Mouse (Mus musculus): Measurements from ENCODE around the gene Cx3cr1.
A peak's percentile ranks its signal among the peaks of the same experiment; 100 is the strongest.

The Cx3cr1 gene

DNA sequence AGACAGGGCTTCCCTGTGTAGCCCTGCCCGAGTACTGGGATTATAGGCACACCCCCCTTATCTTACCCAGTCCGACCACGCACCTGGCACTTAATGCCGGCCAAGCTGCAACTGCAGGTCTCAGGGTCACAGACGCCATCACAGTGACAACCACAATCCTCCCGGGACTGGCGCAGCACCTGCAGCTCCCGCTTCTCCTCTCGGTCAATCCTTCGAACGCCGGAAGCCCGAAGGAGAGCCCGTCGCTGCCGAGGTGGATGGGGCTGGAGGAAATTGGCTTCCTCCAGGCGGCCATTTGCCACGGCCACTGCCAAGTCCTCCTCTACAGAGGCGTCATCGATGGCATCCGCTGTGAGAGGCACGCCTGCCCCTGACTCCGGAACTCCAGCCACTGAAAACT, 96.4 kb downstream of the Cx3cr1 start:
- DNase-seq: peak in 1 of 2 experiments; percentile 27

DNA sequence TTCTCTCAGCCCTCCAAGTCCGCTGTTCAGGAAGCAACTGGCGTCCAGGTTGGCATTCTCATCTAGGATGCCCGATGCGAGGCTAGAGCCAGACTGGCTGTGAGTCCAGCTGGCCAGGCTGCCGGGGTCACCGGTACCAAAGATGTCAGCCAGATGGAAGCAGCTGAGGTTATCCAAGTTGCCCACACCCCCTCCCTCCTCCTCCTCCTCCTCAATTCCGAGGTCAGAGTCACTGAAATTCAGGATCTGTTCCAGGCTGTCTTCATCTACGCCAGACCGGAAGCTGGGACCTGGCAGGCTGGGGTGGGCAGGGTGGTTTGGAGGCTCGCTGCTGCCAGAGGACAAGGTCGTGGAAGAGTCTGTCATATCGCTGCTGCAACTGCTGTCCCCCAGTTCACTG, 97.1 kb downstream of the Cx3cr1 start:
- peak; percentile 64 to 75 for DNase-seq

DNA sequence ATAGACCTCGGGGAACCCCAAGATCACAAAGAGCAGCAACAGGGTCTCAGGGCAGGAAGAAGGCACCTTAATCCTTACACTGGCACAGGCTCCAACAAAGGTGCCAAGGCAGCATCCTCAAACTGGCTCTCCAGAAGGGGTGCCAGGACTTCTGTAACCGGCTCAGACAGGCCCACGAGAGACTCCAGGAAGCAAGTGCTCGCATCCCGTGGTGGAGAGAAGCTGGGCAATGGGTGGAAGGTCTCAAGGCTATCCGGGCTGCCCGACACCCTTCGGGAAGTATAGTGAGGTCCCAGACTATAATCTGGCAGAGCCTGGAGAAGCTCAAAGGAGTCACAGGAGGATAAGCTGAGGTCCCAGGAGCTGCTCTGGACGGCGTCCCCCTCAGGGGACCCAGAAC, 97.5 kb downstream of the Cx3cr1 start:
- DNase-seq: peak in 1 of 2 experiments; percentile 30

DNA sequence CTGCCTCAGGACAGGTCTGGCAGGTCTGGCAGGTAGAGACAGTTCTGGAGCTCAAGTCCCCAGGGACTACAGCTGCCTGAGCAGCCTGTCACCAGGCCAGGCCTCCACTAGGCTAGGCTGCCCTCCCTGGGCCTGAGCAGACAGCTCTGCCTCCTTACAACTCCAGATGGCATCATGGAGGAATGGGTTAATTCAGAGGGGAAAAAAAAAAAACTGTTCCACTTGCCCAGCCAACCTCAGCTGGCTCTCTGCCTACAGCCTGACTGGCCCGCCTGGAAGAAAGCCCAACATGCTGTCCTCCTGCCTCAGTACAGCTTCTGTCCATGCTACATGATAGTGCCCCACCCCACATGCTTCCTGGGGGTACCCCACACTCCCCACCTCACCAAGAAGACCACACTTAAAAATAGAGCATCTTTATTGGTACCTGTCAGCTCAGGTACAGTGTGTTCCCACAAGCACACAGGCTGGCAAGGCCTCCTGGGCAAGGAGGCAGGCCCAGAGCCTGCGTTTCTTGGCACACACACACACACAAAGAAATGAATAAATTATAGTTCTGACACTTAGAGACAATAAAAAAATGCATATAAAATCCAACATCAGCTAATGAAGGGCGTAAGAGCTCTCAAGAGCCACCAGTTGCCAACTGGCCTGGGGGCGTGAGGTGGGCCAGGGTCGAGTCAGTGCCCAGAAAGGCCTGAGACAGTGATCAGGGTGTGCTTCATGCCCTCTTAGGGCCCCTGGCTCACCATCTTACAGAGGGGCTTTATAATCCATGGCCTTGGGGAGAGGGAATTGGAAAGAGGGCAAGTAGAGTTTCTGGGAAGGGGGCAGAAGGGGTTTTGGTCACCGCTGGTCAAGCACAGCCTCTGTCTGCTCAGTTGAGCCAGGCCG, 98.7 kb downstream of the Cx3cr1 start:
- DNase-seq: peak; percentile 84 to 85

DNA sequence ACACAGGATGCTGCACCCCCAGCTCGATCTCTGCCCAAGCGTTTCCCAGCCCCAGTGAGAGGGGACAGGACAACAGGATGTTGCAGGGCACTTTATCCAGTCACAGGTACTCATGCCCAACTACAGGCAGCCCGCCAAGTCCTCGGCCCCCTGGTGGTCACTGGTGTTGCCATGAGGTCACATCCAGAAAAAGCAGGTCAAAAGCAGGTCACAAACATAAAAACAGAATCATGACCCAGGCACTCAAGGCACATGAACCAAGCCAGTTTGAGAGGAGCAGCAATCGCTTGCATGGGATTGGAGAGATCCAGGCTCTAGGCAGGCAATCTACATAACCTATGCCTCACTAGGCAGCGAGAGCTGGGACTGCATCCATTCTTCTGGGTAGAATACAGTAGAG, 99.5 kb downstream of the Cx3cr1 start:
- DNase-seq: peak; percentile 62 to 76

DNA sequence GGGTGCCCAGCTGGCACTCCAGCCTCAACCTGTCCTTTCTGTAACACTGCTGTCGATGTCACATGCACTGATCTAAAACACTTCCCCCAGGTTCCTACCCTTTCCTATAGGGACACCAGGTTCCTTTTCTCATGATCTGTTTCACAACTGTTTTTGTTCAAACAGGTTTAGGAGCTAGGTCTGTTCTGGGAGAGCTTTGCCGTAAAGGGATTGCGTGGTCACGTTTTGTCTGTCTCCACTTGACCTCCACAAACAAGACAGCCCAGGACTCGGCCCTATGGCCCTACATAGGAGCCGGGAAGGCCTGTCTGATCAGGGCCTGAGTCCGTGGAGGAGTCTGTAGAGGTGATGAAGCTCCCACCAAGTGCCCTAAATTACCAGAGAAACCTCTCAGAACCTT, 99.9 kb downstream of the Cx3cr1 start:
- DNase-seq: no peak

DNA sequence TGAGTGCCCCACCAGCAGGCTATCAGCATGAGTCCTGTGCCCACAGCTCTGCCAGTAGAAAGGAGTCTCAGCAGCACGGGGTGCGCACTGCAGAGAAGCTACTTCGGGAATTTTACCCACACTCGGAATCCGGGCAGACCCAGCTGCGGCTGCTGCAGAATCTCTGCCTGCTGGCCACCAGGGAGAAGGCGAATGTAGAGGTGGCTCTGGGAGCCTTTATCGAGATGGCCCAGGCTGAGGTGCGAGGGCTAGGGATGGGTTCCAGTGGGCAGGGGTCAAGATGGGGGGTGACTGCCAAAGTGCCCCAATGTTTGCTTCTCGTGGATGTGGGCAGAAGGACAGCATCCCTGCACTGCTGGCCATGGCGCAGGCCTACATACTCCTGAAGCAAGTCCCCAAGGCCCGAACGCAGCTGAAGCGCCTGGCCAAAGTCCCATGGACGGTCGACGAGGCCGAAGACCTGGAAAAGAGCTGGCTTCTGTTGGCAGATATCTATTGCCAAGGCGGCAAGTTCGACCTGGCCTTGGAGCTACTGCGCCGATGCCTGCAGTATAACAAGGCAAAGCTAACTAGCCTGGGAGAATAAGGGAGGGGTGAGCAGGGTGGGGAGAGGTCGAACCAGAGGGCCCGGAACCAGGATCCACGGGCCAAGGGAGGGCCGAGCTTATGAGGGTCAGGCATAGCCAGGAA, 103.3 kb downstream of the Cx3cr1 start:
- DNase-seq: no peak

DNA sequence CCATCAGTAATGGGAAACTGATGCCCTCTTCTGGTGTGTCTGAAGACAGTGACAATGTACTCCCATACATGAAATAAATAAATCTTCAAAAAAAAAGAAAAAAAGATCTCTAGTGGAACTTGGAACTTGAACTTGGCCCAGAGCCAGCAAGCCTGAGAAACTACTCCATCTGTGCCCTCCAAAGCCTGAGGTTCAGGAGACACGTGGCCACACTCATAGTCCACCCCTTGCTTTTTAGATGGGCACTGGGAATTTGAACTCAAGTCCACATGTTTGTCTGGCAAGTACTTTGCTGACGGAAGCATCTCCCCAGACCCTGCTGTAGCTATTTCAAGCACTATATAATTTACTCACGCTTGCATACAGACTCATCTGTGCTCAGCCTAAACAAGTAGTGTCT, 104.5 kb downstream of the Cx3cr1 start:
- peak in 1 of 2 experiments; percentile 28 for DNase-seq

DNA sequence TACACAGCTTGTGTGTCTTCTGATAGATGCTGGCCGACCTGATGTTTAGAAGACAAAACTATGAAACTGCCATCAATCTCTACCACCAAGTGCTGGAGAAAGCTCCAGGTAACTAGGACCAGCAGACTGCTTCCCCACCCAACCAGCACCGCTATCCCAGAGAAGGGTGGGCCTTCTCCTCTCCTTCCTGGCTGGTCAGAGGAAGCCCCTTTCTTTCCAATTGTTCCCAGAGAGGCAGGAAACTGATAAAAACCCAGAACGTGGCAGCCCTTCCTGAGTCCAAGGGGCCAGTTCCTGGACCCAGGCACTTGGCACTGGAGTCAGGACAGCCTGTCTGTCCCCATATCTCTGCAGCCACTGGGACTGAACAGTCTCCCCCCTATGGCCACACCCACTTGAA, 105.5 kb downstream of the Cx3cr1 start:
- no peak for DNase-seq

DNA sequence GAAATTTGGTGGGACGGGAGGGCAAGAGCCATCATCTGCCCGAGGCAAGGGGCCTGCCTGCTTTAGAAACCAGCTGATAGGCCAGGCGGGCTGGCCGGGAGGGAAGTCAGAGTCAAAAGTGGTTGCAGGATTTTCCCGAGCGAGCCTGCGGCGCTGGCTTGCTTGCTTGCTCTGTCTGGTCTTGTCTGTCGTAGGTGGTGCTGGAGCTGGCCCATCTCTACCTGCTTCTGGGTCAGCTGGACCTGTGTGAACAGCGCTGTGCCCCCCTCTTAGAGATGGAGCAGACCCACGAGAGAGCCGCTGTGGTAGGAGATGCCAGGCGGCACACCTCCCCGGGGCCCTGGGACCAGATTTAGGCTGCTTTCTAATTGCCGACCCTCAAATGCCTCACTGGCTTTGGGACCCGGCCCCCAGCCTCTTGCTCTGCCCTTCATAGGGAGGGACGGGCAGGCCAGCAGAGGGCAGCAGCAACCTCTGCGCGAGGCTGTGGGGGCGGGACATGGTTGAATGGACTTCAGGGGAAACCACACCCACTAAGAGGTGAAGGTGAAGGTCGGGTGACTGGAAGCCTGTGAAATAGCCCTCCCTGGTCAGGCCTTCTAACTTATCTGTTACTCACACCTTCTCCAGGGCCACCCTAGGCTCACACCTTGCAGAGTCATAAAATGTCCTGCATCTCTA, 106.6 kb downstream of the Cx3cr1 start:
- DNase-seq: peak; percentile 63 to 67

DNA sequence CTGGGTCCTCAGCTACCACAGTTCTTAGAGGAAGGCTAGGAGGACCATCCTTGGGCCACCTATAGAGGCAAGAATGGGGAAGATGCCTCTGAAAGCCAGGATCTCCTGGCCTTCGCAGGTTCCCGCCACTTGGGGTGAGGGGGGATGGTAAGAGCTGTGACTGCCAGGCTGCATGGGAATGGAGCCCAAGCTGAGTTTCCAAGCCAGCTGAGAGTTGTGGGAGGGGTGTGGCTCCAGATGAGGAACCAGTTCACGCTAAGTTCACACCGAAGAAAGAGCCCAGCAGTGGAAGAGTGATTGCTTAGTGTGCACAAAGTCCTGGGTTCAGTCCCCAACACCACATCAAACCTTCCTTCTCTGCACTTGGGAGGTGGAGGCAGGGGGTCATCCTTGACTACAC, 107.5 kb downstream of the Cx3cr1 start:
- no peak for DNase-seq

DNA sequence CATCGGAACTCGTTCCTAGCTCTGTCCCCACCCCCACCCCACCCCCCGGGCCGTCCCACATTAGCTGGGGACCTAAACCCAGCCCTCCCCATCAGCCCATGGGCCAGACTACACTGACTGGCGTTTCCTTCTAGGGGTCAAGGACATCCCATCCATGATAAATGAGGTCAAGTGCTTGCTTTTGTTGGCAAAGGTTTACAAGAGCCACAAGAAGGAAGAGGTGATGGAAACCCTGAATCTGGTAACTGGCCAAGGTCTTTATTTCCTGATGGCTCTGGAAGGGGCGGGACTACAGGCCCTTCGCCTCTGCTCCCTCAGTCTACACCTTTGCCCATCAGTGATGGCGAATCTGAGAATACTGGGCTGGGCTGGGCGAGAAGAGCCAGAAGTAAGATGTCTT, 110.8 kb downstream of the Cx3cr1 start:
- DNase-seq: no peak

DNA sequence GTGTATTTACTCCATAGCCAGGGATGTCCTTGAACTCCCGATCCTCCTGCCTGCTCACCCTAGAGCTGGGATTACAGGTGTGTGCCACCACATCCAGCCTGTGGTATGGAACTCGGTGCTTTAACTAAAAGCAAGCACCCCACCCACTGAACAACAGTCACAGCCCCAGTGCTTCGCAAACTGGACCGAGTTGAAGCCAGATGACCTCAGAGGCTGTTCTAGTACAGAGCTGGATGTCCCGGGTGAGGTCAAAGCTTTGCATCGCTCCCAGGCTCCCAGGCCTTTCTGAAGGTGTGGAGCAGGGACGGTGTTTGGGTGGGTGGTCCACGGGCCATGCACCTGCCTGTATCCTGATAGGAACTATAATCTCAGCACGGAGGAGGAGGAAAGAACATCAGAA, 118.3 kb downstream of the Cx3cr1 start:
- no peak for DNase-seq

DNA sequence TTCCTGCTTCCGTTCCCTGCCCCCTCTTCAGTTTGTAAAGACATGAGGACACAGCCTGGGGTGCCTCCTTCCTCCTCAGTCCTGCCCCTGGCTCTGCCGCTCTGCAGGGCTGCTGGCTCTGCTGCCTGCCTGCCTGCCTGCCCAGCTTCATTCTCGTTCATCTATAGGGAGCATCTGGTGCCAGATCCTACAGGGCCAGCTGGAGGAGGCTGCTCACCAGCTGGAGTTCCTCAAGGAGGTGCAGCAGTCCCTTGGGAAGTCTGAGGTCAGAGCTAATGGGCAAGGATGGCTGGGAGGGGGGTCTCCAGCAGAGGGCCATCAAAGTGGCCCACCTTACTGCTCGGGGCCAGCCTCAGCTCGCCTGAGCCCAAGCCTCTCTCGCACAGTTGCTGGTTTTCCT, 119.2 kb downstream of the Cx3cr1 start:
- no peak for DNase-seq

DNA sequence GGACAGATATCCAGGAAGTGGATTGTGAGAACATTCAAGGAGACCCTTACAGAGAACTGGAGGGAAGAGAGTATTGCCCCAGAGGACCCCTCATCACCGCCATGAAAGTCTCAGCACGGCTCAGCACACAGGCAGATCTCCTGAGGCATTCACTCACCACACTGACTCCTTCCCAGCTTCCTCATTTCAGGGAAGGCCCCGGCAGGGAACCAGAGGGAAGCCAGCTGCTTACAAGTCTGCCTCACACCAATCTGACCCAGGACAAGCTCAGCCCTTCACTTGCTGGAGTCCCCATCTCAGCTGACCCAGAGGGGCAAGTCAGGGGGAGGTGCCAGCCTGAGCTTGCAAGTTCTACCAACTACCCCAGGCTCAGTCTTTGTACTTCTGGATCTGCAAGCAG, 120.9 kb downstream of the Cx3cr1 start:
- no peak for DNase-seq

DNA sequence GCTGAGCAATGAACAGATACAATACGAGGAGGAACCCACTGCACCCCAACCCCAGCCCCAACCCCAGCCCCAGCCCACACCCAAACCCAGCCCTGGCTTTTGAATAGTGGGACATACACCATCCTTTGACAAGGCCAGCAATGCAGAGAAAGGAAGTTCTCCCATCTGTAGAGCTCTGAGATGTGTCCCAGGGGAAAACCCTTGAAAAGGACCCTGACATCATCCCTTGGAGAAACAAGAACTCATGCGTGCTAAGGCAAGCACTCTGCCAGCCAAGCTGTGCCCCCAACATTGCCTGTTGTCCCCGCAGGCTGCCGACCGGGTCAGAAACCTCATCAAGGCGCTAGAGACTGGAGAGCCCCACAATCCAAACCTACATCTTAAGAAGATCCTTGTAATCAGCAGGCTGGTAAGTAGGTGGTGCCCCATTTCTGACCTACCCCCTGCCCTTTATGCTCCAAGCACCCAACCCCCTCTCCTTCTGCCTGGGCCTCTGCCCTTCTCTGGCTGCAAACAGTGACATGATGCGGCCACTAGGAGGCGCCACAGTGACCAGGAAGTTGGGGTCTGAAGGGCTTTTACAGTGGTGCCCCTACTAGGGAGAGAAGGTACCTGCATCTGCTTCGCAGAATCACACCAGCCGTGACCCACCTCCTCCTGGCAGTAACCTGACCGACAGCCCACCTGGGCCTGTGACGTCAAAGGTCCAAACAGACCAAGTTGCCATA, 124.3 kb downstream of the Cx3cr1 start:
- no peak for DNase-seq

DNA sequence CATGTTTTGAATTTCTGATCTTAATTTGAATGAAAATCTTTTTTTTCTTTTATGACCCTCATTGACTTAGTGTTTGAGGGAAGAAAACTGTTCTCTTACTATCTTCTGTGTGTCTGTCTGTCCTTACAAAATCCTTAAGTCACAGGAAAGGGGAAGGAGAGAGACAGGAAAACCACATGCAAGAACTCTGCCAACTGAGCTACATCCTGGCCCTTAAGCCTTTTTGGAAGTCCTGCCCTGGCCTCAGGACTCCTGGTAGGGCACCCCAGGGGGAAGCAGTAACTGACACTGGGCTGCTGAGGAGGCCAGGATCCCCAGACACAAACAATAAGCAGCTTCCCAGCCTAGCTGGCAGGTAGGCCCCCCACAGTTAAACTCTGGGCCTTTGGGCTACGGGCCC, 126.4 kb downstream of the Cx3cr1 start:
- no peak for DNase-seq

DNA sequence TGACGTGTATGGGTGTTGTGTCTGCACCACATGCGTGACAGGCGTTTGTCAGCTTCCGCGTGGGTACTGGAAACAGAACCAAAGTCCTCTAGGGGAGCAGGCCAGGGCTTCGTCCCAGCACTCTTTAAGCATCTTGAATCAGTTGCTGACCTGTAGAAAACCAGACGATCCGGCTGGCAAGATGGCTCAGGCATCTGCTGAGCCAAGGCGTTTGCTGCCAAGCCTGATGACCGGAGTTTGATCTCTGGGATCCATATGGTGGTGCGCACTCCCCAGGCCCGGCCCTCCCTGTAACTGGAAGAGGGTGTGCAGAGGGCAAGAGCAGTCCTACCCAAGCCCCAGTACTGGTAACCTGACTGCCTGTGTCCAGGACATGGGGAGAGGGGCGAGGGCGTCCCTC, 127.8 kb downstream of the Cx3cr1 start:
- DNase-seq: peak; percentile 34 to 37

DNA sequence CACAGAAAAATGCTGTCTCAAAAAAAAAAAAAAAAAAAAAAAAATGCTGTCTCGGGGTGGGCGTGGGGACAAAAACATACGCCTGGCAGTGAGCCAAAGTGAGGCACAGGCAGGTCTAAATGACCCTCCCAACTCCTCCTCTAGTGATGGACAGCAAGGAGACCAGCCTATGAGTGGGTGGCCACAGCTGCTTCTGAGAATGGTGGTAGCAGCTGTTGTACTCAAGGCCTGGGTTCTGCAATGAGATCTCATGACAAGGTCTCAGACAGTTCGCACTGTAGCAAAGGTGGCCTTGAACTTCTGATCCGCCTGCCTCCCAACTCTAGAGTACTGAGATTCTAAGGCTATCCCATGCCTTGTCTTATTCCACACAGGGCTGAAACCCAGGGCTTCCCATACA, 128.3 kb downstream of the Cx3cr1 start:
- DNase-seq: no peak

DNA sequence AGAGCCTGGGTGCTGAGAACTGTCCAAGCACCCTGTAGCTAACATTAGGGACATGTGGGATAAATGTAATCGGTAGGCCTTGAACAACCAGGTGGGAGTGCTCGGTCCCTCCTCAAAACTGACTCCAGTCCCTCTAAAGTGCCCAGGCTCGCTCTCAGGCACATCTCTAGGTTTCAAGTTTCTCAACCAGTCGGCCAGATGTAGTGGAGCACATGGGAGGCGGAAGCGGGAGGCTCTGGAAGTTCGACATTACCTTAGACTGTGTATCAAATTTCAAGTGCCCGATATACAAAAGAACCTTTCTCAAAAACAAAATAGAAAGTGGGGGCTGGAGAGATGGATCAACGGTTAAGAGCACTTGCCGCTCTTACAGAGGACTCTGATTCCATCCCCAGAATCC, 130.0 kb downstream of the Cx3cr1 start:
- no peak for DNase-seq

DNA sequence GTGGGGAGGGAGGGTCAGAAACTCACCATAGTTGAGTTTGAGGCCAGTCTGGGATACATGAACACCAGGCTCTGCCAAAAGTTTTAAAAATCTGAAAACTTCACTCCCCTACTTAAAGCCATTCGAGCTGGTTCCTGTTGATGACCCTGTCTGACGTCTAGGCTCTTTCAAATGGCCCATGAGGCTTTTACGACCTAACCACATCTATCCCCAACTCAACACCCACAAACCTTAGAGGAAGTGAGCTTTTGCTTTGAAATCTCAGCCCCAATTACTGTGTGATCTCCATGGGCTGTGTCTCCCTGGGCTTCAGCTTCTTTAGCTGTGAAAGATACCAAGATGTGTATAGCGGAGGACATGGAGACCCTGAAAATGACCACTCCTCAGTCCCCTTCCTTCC, 131.2 kb downstream of the Cx3cr1 start:
- DNase-seq: no peak

DNA sequence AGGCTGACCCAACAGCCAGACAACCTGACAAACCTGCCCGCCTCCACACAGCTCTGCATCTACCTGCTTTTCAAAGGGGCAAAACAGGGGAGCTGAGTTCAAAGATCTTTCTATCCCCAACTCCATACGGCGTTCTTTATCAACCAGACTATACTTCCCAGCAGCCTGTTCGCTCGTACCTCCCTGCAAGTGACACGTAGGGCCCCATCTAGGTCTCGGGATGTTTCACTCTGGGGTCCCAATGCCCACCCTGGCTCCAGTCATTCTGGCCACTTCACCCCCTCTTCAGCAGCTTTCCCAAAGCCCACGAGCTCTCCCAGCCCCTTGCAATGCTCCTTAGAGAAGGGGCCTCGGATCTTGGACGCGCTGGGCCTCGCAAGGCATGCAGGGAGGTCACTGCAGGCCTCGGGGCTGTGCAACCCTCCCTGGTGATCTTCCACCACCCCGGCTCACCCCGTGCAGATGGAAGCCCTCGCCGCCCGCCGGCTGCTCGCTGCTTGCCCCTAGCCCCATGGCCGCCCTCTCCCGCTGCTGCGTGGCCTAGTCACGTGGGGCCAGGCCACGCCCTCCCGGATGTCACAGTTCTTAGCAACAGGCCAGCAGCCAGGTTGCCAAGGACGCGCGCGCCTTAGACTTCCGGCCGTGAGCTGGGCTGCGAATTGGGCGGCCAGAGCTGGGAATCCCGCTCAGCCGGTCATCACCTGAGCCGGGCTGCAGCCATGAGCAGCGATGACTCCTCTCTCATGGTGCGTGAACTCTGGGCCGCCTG, 132.5 kb downstream of the Cx3cr1 start, which contains the start of the genes Gorasp1 and Ttc21a:
Gene Gorasp1, minus strand, starts transcription at position 561 of the 769 bp plus-strand sequence.
Gene Ttc21a, plus strand, starts transcription at position 602 of the 769 bp plus-strand sequence.
- peak; percentile 91 to 93 for DNase-seq
